Comparison of ENCODE assay signal across 7 mouse cellular contexts in genomic region chr4:154142211-154143040, GRCm38 (mm10). TPM values are rescaled to one million over a fixed set of nuclear protein-coding genes. Genes with fewer than 3 reads are reported as not detected.
DNase-seq lines count a peak whose midpoint lies in the region; ATAC-seq and TF ChIP-seq lines count a peak whose summit lies in the region.

Wrap73 (plus strand) TSS chr4:154142372.

- H3K4me2 ChIP-seq in intestine, postnatal 0 days (replicated peaks; ENCODE audit: low read depth), result peak within 1 kb of the TSS; percentile 89
- H3K4me2 ChIP-seq in limb, embryonic 11.5 days (ENCODE audit: low read depth, severe bottlenecking), result peak within 1 kb of the TSS; percentile 88
- peak within 1 kb of the TSS; percentile 89 for H3K4me2 ChIP-seq in midbrain, embryonic 14.5 days (ENCODE audit: low read length)

- no peak for TF ChIP-seq CTCF in intestine, postnatal 0 days (IDR thresholded peaks at IDR 0.05; ENCODE audit: low read depth)

- peak within 1 kb of the TSS; percentile 90 for H3K27ac ChIP-seq in embryonic facial prominence, embryonic 10.5 days (replicated peaks)
- no peak within 1 kb of the TSS for H3K27ac ChIP-seq in intestine, postnatal 0 days (ENCODE audit: low read depth, low read length)
- H3K27ac ChIP-seq in limb, embryonic 11.5 days (replicated peaks; ENCODE audit: low read depth, low read length), result peak within 1 kb of the TSS; percentile 59; the same call in 1 of the 2 replicates
- H3K27ac ChIP-seq in midbrain, embryonic 14.5 days (replicated peaks; ENCODE audit: low read depth, low read length), result peak within 1 kb of the TSS; percentile 74

- WGBS in embryonic facial prominence, embryonic 10.5 days, result 3% methylated on average over 49 of the region's 49 CpGs
- WGBS in intestine, postnatal 0 days, result 1% methylated on average over 49 of the region's 49 CpGs
- 3% methylated on average over 49 of the region's 49 CpGs for WGBS in limb, embryonic 11.5 days
- WGBS in midbrain, embryonic 14.5 days, result 2% methylated on average over 49 of the region's 49 CpGs

- peak within 1 kb of the TSS; percentile 66 for H3K9ac ChIP-seq in intestine, postnatal 0 days (ENCODE audit: low read depth, low read length)
- H3K9ac ChIP-seq in limb, embryonic 11.5 days (ENCODE audit: low read length), result peak within 1 kb of the TSS; percentile 91
- peak within 1 kb of the TSS; percentile 75 for H3K9ac ChIP-seq in midbrain, embryonic 14.5 days (replicated peaks; ENCODE audit: low read length)

- no peaks in the 10 kb centered on the region for H3K9me3 ChIP-seq in embryonic facial prominence, embryonic 10.5 days
- H3K9me3 ChIP-seq in intestine, postnatal 0 days (ENCODE audit: control insufficient read depth), result no peaks in the 10 kb centered on the region
- H3K9me3 ChIP-seq in limb, embryonic 11.5 days (ENCODE audit: control insufficient read depth, low read length), result no peaks in the 10 kb centered on the region
- no peaks in the 10 kb centered on the region for H3K9me3 ChIP-seq in midbrain, embryonic 14.5 days (ENCODE audit: control insufficient read depth, low read length)

- peak; percentile 91 for ATAC-seq in intestine, postnatal 0 days
- ATAC-seq in limb, embryonic 11.5 days (ENCODE audit: insufficient number of reproducible peaks, low FRiP score, low TSS enrichment, low read depth), result peak; percentile 94
- ATAC-seq in midbrain, embryonic 14.5 days (ENCODE audit: low FRiP score, low TSS enrichment), result peak; percentile 90

- peaks cover 15% of the 10 kb centered on the region for H3K36me3 ChIP-seq in embryonic facial prominence, embryonic 10.5 days (replicated peaks)
- H3K36me3 ChIP-seq in intestine, postnatal 0 days (ENCODE audit: control insufficient read depth, insufficient read depth), result peaks cover 5% of the 10 kb centered on the region; the same call in 1 of the 2 replicates
- peaks cover 1% of the 10 kb centered on the region; the same call in 1 of the 2 replicates for H3K36me3 ChIP-seq in limb, embryonic 11.5 days (ENCODE audit: control insufficient read depth, insufficient read depth, low read length)
- H3K36me3 ChIP-seq in midbrain, embryonic 14.5 days (ENCODE audit: control insufficient read depth, insufficient read depth, low read length), result peaks cover 17% of the 10 kb centered on the region

- H3K27me3 ChIP-seq in embryonic facial prominence, embryonic 10.5 days (replicated peaks; ENCODE audit: low read depth, poor library complexity, severe bottlenecking), result peaks cover 58% of the 10 kb centered on the region
- H3K27me3 ChIP-seq in intestine, postnatal 0 days (replicated peaks; ENCODE audit: control insufficient read depth, insufficient read depth, low read length), result peaks cover 47% of the 10 kb centered on the region
- peaks cover 42% of the 10 kb centered on the region for H3K27me3 ChIP-seq in limb, embryonic 11.5 days (ENCODE audit: control insufficient read depth, insufficient read depth, low read length)
- peaks cover 44% of the 10 kb centered on the region for H3K27me3 ChIP-seq in midbrain, embryonic 14.5 days (ENCODE audit: control insufficient read depth, insufficient read depth, low read length)

- peaks cover 36% of the 10 kb centered on the region for H3K4me1 ChIP-seq in embryonic facial prominence, embryonic 10.5 days
- H3K4me1 ChIP-seq in intestine, postnatal 0 days (replicated peaks; ENCODE audit: control insufficient read depth, insufficient read depth, low read length), result peaks cover 13% of the 10 kb centered on the region
- H3K4me1 ChIP-seq in limb, embryonic 11.5 days (ENCODE audit: control insufficient read depth, insufficient read depth, low read length), result peaks cover 13% of the 10 kb centered on the region; the same call in 1 of the 2 replicates
- H3K4me1 ChIP-seq in midbrain, embryonic 14.5 days (ENCODE audit: control insufficient read depth, insufficient read depth, low read length), result peaks cover 22% of the 10 kb centered on the region; the same call in 1 of the 2 replicates

- H3K4me3 ChIP-seq in embryonic facial prominence, embryonic 10.5 days, result peak within 1 kb of the TSS; percentile 84
- peak within 1 kb of the TSS; percentile 89 for H3K4me3 ChIP-seq in intestine, postnatal 0 days (ENCODE audit: low read depth, low read length)
- H3K4me3 ChIP-seq in limb, embryonic 11.5 days (ENCODE audit: low read depth, low read length), result peak within 1 kb of the TSS; percentile 92
- peak within 1 kb of the TSS; percentile 77 for H3K4me3 ChIP-seq in midbrain, embryonic 14.5 days (replicated peaks; ENCODE audit: low read depth, low read length)

- peak; percentile 95 for DNase-seq in adrenal gland, postnatal 14 days
- peak; percentile 96 for DNase-seq in embryonic facial prominence, embryonic 10.5 days (ENCODE audit: low spot score)
- no peak for DNase-seq in gonadal fat pad, adult 2 months (ENCODE audit: low read depth)
- peak; percentile 93 for DNase-seq in limb, embryonic 11.5 days (ENCODE audit: low spot score)
- peak; percentile 97 for DNase-seq in midbrain, embryonic 14.5 days
- peak; percentile 73 to 83 for DNase-seq in spleen, adult 18-20 months

RNA-seq across cellular contexts. Expression of gene Wrap73, which starts in this region (rescaled TPM):
- 13.7 and 18.9 TPM in 2 replicates for total RNA-seq in adrenal gland, postnatal 14 days (2021)
- polyA plus RNA-seq in embryonic facial prominence, embryonic 10.5 days (2016; fragmentation: Nextera tagmentation; extraction: Ambion mirVana), result 45.5 and 50.1 TPM in 2 replicates
- polyA plus RNA-seq in gonadal fat pad, adult 2 months (2012; rRNA removed), result 14.4 and 18.0 TPM in 2 replicates
- polyA plus RNA-seq in intestine, postnatal 0 days (2015; fragmentation: Nextera tagmentation; extraction: Ambion mirVana), result 13.2 and 15.0 TPM in 2 replicates
- 47.3 and 48.0 TPM in 2 replicates for polyA plus RNA-seq in limb, embryonic 11.5 days (2014; fragmentation: Nextera tagmentation; extraction: Ambion mirVana)
- polyA plus RNA-seq in midbrain, embryonic 14.5 days (2014; fragmentation: Nextera tagmentation; extraction: Ambion mirVana), result 43.2 and 45.6 TPM in 2 replicates
